Mouse (Mus musculus) megakaryocyte, embryonic 14.5 days (primary cell): Measurements from ENCODE around the gene Paqr4.

Experiments used
- FLI1 ChIP-seq: IDR thresholded peaks from 2 replicates; pipeline ENCODE4 v1.6.1; 2012; ENCODE audit warnings: low read length, inconsistent platforms, mixed read lengths
- GATA1 ChIP-seq: IDR thresholded peaks from 3 replicates; pipeline ENCODE4 v1.6.1; 2012; ENCODE audit warnings: mixed read lengths, low read length, inconsistent platforms, borderline replicate concordance

DNA sequence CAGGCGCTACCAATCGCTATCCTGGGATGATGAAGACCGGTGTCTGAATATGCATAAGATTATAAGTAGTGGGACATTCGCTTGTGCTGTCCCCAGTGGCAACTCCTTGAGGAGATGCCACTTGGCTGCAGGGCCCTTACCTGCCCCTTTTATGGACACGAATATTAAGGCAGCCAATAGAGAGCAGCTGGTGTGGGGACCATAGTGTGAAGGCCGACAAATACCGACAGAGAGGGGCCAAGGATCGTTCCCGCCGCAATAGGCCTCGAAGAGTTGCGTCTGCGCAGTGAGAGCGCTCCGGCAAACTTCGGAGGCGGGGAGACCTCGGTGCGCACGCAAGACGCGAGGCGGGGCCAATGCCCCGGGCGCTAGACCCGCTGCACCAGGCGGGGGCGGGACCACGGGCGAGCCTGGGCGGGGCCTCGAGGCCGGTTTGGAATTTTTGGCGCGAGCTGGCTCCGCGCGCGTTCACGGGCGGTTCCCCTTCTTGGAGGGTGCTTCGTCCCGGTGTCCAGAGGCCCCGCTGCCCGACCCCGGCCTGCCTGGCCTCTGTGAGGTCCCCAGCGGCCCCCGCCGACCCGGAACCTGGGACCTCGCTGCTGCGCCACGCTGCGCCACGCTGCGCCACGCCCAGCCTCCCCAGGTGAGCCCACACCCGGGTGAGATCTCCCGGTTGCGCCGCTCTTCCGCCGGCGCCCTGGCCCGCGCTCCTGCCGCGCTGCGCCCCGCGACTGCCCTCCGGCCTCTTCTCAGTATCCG lies 14.5 kb downstream of the Paqr4 start, which contains the start of gene Pkmyt1:
- TF ChIP-seq FLI1: no peak
- no peak for TF ChIP-seq GATA1
